Mouse (Mus musculus) midbrain, embryonic 12.5 days (tissue): ENCODE measurements around the gene Dhx33. TPM values are rescaled to one million over a fixed set of nuclear protein-coding genes. Genes with fewer than 3 reads are reported as not detected.

ENCODE experiments used
- ATAC-seq: fragments of 200-750 bp; cut with Nextera tagmentation; 2 replicates; pipeline ENCODE4 v1.8.0; 2017; ENCODE audit warnings: low read depth, moderate TSS enrichment, moderate library complexity; ENCODE audit not compliant: low FRiP score
- H3K27ac ChIP-seq: fragments of 300-500 bp; sonication (generic); replicated peaks from 2 replicates; pipeline ENCODE4 v1.5.1; 2016; ENCODE audit warnings: mild to moderate bottlenecking
- H3K27me3 ChIP-seq: fragments of 300-500 bp; sonication (generic); 2 replicates; pipeline ENCODE4 v1.6.1; 2016; ENCODE audit warnings: mild to moderate bottlenecking
- H3K36me3 ChIP-seq: fragments of 300-500 bp; sonication (generic); 2 replicates; pipeline ENCODE4 v1.6.1; 2016
- H3K4me1 ChIP-seq: fragments of 300-500 bp; sonication (generic); 2 replicates; pipeline ENCODE4 v1.6.1; 2016
- H3K4me2 ChIP-seq: fragments of 300-500 bp; sonication (generic); replicated peaks from 2 replicates; pipeline ENCODE4 v1.6.1; 2016; ENCODE audit warnings: mild to moderate bottlenecking, moderate library complexity
- H3K4me3 ChIP-seq: fragments of 300-500 bp; sonication (generic); 2 replicates; pipeline ENCODE4 v1.5.1; 2016; ENCODE audit warnings: mild to moderate bottlenecking
- H3K9ac ChIP-seq: fragments of 300-500 bp; sonication (generic); replicated peaks from 2 replicates; pipeline ENCODE4 v1.6.1; 2016; ENCODE audit warnings: mild to moderate bottlenecking, moderate library complexity
- H3K9me3 ChIP-seq: fragments of 300-500 bp; sonication (generic); 2 replicates; pipeline ENCODE4 v1.6.1; 2016; ENCODE audit warnings: mild to moderate bottlenecking
- WGBS: fragments of 180-500 bp; shearing (Covaris S2); methylation state at CpG from one replicate; pipeline ENCODE4 v1.1.7; 2016; 5-methylcytosine and 5-hydroxymethylcytosine counted together
- polyA plus RNA-seq: library from polyadenylated mRNA; unstranded; fragments of >200 nt; fragmentation: Nextera tagmentation; extraction: Ambion mirVana; gene quantifications from 2 replicates; pipeline ENCODE4 v1.2.1, GENCODE M21; 2016

Dhx33 gene
- polyA plus RNA-seq, 1 experiment from 2014 or later: 20.0 TPM

- Histone ChIP-seq H3K36me3 (peaks cover 91% of the 10 kb centered on the region), H3K4me3 (no peak overlapping the region), H3K9ac (no peak overlapping the region), H3K4me1 (no peaks in the 10 kb centered on the region), H3K4me2 (no peak overlapping the region), H3K27me3 (no peaks in the 10 kb centered on the region), H3K27ac (no peak overlapping the region), H3K9me3 (no peaks in the 10 kb centered on the region)
- ATAC-seq: no peak
- WGBS: 93% methylated on average over 4 of the region's 4 CpGs
Observed at GRCm38 (mm10) chr11:70944935-70945817, 59.1 kb downstream of the Dhx33 start.

GRCm38 (mm10) chr11:70943651-70944050, 60.6 kb downstream of the Dhx33 start:
- Histone ChIP-seq H3K27ac (no peak overlapping the region), H3K27me3 (no peaks in the 10 kb centered on the region), H3K4me2 (no peak overlapping the region), H3K4me1 (no peaks in the 10 kb centered on the region), H3K36me3 (peaks cover 85% of the 10 kb centered on the region), H3K4me3 (no peak overlapping the region), H3K9me3 (no peaks in the 10 kb centered on the region), H3K9ac (no peak overlapping the region)
- no peak for ATAC-seq
- WGBS: 97% methylated on average over 7 of the region's 7 CpGs

GRCm38 (mm10) chr11:70942596-70942995, 61.6 kb downstream of the Dhx33 start:
- ATAC-seq: no peak
- Histone ChIP-seq H3K9ac (no peak overlapping the region), H3K36me3 (peaks cover 84% of the 10 kb centered on the region), H3K4me1 (no peaks in the 10 kb centered on the region), H3K27me3 (no peaks in the 10 kb centered on the region), H3K9me3 (no peaks in the 10 kb centered on the region), H3K4me2 (no peak overlapping the region), H3K27ac (no peak overlapping the region), H3K4me3 (no peak overlapping the region)
- WGBS: 76% methylated on average over 1 of the region's 1 CpGs

GRCm38 (mm10) chr11:70935316-70935715, 68.9 kb downstream of the Dhx33 start:
- Histone ChIP-seq H3K27me3 (no peaks in the 10 kb centered on the region), H3K9me3 (no peaks in the 10 kb centered on the region), H3K4me1 (no peaks in the 10 kb centered on the region), H3K4me3 (no peak overlapping the region), H3K36me3 (peaks cover 69% of the 10 kb centered on the region), H3K27ac (no peak overlapping the region), H3K4me2 (no peak overlapping the region), H3K9ac (no peak overlapping the region)
- ATAC-seq: no peak
- WGBS: 95% methylated on average over 7 of the region's 7 CpGs

Other genes starting within 250 kb of the Dhx33 start
- gene Zfp3, start 240.2 kb downstream of the Dhx33 start, polyA plus RNA-seq: 10.6 and 11.7 TPM in 2 replicates
- not detected in 2 replicates for gene Scimp, start 191.9 kb downstream of the Dhx33 start, polyA plus RNA-seq
- gene Rabep1, start 159.7 kb downstream of the Dhx33 start, polyA plus RNA-seq: 49.6 and 58.4 TPM in 2 replicates
- gene Nup88, start 34.5 kb downstream of the Dhx33 start, polyA plus RNA-seq: 148 and 151 TPM in 2 replicates
- gene Rpain, start 34.2 kb downstream of the Dhx33 start, polyA plus RNA-seq: 68.2 and 75.6 TPM in 2 replicates
- gene C1qbp, start 21.4 kb downstream of the Dhx33 start, polyA plus RNA-seq: 209 and 224 TPM in 2 replicates
- 52.7 and 57.1 TPM in 2 replicates for gene Mis12, start 15.2 kb upstream of the Dhx33 start, polyA plus RNA-seq
- gene Derl2, start 15.4 kb upstream of the Dhx33 start, polyA plus RNA-seq: 44.6 and 47.1 TPM in 2 replicates
- 406 and 410 TPM in 2 replicates for gene 6330403K07Rik, start 29.1 kb upstream of the Dhx33 start, polyA plus RNA-seq
- 0.04 and 0.12 TPM in 2 replicates for gene Nlrp1a, start 140.3 kb upstream of the Dhx33 start, polyA plus RNA-seq
- gene Nlrp1b, start 226.3 kb upstream of the Dhx33 start, polyA plus RNA-seq: not detected in 2 replicates